Mouse (Mus musculus) limb, embryonic 11.5 days (tissue): ENCODE data around the gene Washc4. TPM values are rescaled to one million over a fixed set of nuclear protein-coding genes. Genes with fewer than 3 reads are reported as not detected.

Source experiments
- ATAC-seq: fragments of 200-750 bp; cut with Nextera tagmentation; 2 replicates; pipeline ENCODE4 v1.8.0; 2017; ENCODE audit warnings: low read depth; ENCODE audit not compliant: insufficient number of reproducible peaks, low FRiP score, low TSS enrichment
- DNase-seq: peaks from one replicate; pipeline ENCODE4 v3.0.0-alpha.2; 2015; ENCODE audit warnings: low spot score
- H3K27ac ChIP-seq: fragments of 300-500 bp; sonication (generic); replicated peaks from 2 replicates; pipeline ENCODE4 v1.5.1; 2014; ENCODE audit warnings: low read depth, mild to moderate bottlenecking, low read length
- H3K27me3 ChIP-seq: fragments of 300-500 bp; sonication (generic); 2 replicates; pipeline ENCODE4 v1.6.1; 2014; ENCODE audit warnings: mild to moderate bottlenecking, low read length, mixed read lengths; ENCODE audit not compliant: control insufficient read depth, insufficient read depth
- H3K36me3 ChIP-seq: fragments of 300-500 bp; sonication (generic); 2 replicates; pipeline ENCODE4 v1.6.1; 2014; ENCODE audit warnings: mild to moderate bottlenecking, low read length, moderate library complexity, mixed read lengths; ENCODE audit not compliant: control insufficient read depth, insufficient read depth
- H3K4me1 ChIP-seq: fragments of 300-500 bp; sonication (generic); 2 replicates; pipeline ENCODE4 v1.6.1; 2014; ENCODE audit warnings: low read length, mixed read lengths; ENCODE audit not compliant: control insufficient read depth, insufficient read depth
- H3K4me2 ChIP-seq: fragments of 300-500 bp; sonication (generic); 2 replicates; pipeline ENCODE4 v1.6.1; 2014; ENCODE audit warnings: low read depth, mild to moderate bottlenecking, moderate library complexity; ENCODE audit not compliant: severe bottlenecking
- H3K4me3 ChIP-seq: fragments of 300-500 bp; sonication (generic); 2 replicates; pipeline ENCODE4 v1.5.1; 2014; ENCODE audit warnings: low read depth, low read length
- H3K9ac ChIP-seq: fragments of 300-500 bp; sonication (generic); 2 replicates; pipeline ENCODE4 v1.6.1; 2014; ENCODE audit warnings: mild to moderate bottlenecking, low read length
- H3K9me3 ChIP-seq: fragments of 300-500 bp; sonication (generic); 2 replicates; pipeline ENCODE4 v1.6.1; 2016; ENCODE audit warnings: low read length; ENCODE audit not compliant: control insufficient read depth
- WGBS: fragments of 180-500 bp; shearing (Covaris S2); extraction: QIAGEN DNeasy Blood & Tissue Kit; methylation state at CpG from one replicate; pipeline ENCODE4 v1.1.7; 2014; 5-methylcytosine and 5-hydroxymethylcytosine counted together
- polyA plus RNA-seq: library from polyadenylated mRNA; unstranded; fragments of >200 nt; fragmentation: Nextera tagmentation; extraction: Ambion mirVana; gene quantifications from 2 replicates; pipeline ENCODE4 v1.2.1, GENCODE M21; 2014

Washc4 gene
- polyA plus RNA-seq, 1 experiment from 2014 or later, result 35.2 TPM

- ATAC-seq (no peak), DNase-seq (no peak)
- Histone ChIP-seq H3K4me1 (peaks cover 5% of the 10 kb centered on the region; the same call in 1 of the 2 replicates), H3K9ac (no peak overlapping the region), H3K9me3 (no peaks in the 10 kb centered on the region), H3K27ac (no peak overlapping the region), H3K27me3 (no peaks in the 10 kb centered on the region), H3K4me3 (no peak overlapping the region), H3K4me2 (no peak overlapping the region), H3K36me3 (no peaks in the 10 kb centered on the region)
- WGBS, result 92% methylated on average over 3 of the region's 3 CpGs
Measured at GRCm38 (mm10) chr10:83645716-83645990, 102.1 kb downstream of the Washc4 start.

Other genes with a start within 250 kb of the Washc4 start
- gene Slc41a2, start 205.9 kb upstream of the Washc4 start, polyA plus RNA-seq, result 0.13 and 0.59 TPM in 2 replicates
- 1.0 and 1.2 TPM in 2 replicates for gene D10Wsu102e, start 183.5 kb upstream of the Washc4 start, polyA plus RNA-seq
- gene Aldh1l2, start 9.6 kb upstream of the Washc4 start, polyA plus RNA-seq, result 1.3 TPM in 2 replicates
- 36.8 and 47.7 TPM in 2 replicates for gene Appl2, start 105.0 kb downstream of the Washc4 start, polyA plus RNA-seq
- gene 1500009L16Rik, start 179.1 kb downstream of the Washc4 start, polyA plus RNA-seq, result 46.0 and 47.2 TPM in 2 replicates